Mouse (Mus musculus) heart, embryonic 12.5 days (tissue): ENCODE data around the gene Pde2a. TPM values are rescaled to one million over a fixed set of nuclear protein-coding genes. Genes with fewer than 3 reads are reported as not detected.

ENCODE experiments used
- ATAC-seq: fragments of 200-750 bp; cut with Nextera tagmentation; 2 replicates; pipeline ENCODE4 v1.8.0; 2017; ENCODE audit warnings: moderate TSS enrichment, moderate library complexity; ENCODE audit not compliant: insufficient number of reproducible peaks, low FRiP score
- H3K27ac ChIP-seq: fragments of 300-500 bp; sonication (generic); 2 replicates; pipeline ENCODE4 v1.5.1; 2016; ENCODE audit warnings: mild to moderate bottlenecking, moderate library complexity; ENCODE audit not compliant: poor library complexity, severe bottlenecking
- H3K27me3 ChIP-seq: fragments of 300-500 bp; sonication (generic); replicated peaks from 2 replicates; pipeline ENCODE4 v1.6.1; 2016; ENCODE audit warnings: mild to moderate bottlenecking, moderate library complexity
- H3K36me3 ChIP-seq: fragments of 300-500 bp; sonication (generic); 2 replicates; pipeline ENCODE4 v1.6.1; 2016; ENCODE audit warnings: mild to moderate bottlenecking, moderate library complexity
- H3K4me1 ChIP-seq: fragments of 300-500 bp; sonication (generic); replicated peaks from 2 replicates; pipeline ENCODE4 v1.6.1; 2016; ENCODE audit warnings: mild to moderate bottlenecking
- H3K4me2 ChIP-seq: fragments of 300-500 bp; sonication (generic); 2 replicates; pipeline ENCODE4 v1.6.1; 2016; ENCODE audit warnings: mild to moderate bottlenecking, moderate library complexity
- H3K4me3 ChIP-seq: fragments of 300-500 bp; sonication (generic); 2 replicates; pipeline ENCODE4 v1.5.1; 2016; ENCODE audit warnings: mild to moderate bottlenecking
- H3K9ac ChIP-seq: fragments of 300-500 bp; sonication (generic); 2 replicates; pipeline ENCODE4 v1.6.1; 2016; ENCODE audit warnings: mild to moderate bottlenecking, moderate library complexity
- H3K9me3 ChIP-seq: fragments of 300-500 bp; sonication (generic); replicated peaks from 2 replicates; pipeline ENCODE4 v1.6.1; 2016; ENCODE audit warnings: mild to moderate bottlenecking, moderate library complexity
- WGBS: fragments of 180-500 bp; shearing (Covaris S2); methylation state at CpG from one replicate; pipeline ENCODE4 v1.1.7; 2016; 5-methylcytosine and 5-hydroxymethylcytosine counted together
- polyA plus RNA-seq: library from polyadenylated mRNA; unstranded; fragments of >200 nt; fragmentation: Nextera tagmentation; extraction: Ambion mirVana; gene quantifications from 2 replicates; pipeline ENCODE4 v1.2.1, GENCODE M21; 2016

Pde2a gene
- polyA plus RNA-seq, 1 experiment from 2014 or later, result 6.2 TPM

DNA sequence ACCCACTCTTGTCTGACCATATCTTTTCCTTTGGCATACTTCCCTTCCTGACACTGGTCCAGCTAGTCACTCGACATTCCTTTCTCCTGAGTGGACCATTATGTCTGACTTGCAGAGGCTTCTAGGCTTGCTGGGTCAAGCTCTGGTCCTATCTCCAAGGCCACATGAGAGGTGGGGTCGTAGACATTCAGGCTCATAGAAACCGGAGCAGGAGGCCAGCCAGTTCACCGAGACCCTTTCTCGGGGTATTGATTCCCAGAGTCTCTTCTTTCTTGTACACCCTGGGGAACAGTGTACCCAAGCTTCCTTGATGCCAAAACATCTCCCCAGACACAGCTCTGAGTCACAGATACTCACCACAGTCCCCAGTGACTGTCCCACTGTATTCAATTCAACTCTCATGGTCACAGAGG, 52.9 kb downstream of the Pde2a start:
- Histone ChIP-seq H3K4me1 (peaks cover 22% of the 10 kb centered on the region), H3K4me3 (no peak overlapping the region), H3K9me3 (no peaks in the 10 kb centered on the region), H3K27ac (no peak overlapping the region), H3K36me3 (no peaks in the 10 kb centered on the region), H3K27me3 (0 out of 2 replicates have a peak, but pooled peaks cover 8% of the 10 kb centered on the region), H3K9ac (no peak overlapping the region), H3K4me2 (no peak overlapping the region)
- ATAC-seq, result no peak
- 68% methylated on average over 5 of the region's 5 CpGs for WGBS

DNA sequence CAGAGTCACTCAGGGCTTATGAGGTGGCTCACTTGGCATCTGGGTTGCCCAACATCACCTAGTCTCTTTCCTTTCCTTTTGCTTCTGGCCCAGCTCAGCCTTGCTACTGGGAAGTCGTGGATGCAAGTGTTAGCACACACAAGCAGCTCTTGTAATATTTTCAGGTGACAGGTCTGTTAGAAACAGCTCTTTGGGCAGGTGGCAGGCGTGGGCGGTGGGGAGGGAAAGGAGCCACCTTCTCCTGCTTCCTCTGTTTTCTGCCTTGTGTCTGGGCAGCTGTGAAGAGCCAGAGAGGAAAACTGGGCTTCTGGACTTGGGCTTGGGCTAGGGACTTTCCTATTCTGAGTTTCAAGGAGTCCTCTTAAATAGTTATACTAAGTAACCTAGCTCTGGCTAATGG, 54.5 kb downstream of the Pde2a start:
- 78% methylated on average over 3 of the region's 3 CpGs for WGBS
- ATAC-seq, result no peak

DNA sequence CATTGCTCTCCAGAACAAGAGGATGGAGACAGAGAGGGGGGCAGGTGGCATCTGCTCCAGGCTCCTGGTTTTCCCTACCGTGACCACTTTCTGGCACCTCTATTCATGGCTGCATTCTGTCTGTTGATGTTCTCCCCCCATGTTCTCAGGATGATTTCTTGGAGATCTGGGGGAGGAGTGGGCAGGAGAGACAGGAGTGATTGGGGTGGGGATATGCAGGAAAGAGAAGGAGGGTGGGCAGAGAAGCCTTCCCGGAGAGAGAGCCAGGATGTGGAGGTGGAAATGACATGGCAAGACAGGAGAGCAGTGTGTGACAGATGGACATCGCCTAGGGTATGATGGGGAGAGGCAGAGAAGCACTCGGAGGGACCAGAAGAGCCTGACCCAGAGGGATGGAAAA, 55.0 kb downstream of the Pde2a start:
- Histone ChIP-seq H3K27me3 (0 out of 2 replicates have a peak, but pooled peaks cover 8% of the 10 kb centered on the region), H3K4me3 (no peak overlapping the region), H3K9me3 (no peaks in the 10 kb centered on the region), H3K4me2 (no peak overlapping the region), H3K36me3 (no peaks in the 10 kb centered on the region), H3K9ac (no peak overlapping the region), H3K4me1 (peaks cover 18% of the 10 kb centered on the region), H3K27ac (no peak overlapping the region)
- WGBS, result 62% methylated on average over 4 of the region's 4 CpGs
- no peak for ATAC-seq

More for the DNA sequence above, 54.5 kb downstream of the Pde2a start:
- Histone ChIP-seq H3K36me3 (no peaks in the 10 kb centered on the region), H3K27me3 (0 out of 2 replicates have a peak, but pooled peaks cover 8% of the 10 kb centered on the region), H3K9me3 (no peaks in the 10 kb centered on the region), H3K4me2 (no peak overlapping the region), H3K9ac (no peak overlapping the region), H3K27ac (no peak overlapping the region), H3K4me3 (no peak overlapping the region), H3K4me1 (peaks cover 18% of the 10 kb centered on the region)

DNA sequence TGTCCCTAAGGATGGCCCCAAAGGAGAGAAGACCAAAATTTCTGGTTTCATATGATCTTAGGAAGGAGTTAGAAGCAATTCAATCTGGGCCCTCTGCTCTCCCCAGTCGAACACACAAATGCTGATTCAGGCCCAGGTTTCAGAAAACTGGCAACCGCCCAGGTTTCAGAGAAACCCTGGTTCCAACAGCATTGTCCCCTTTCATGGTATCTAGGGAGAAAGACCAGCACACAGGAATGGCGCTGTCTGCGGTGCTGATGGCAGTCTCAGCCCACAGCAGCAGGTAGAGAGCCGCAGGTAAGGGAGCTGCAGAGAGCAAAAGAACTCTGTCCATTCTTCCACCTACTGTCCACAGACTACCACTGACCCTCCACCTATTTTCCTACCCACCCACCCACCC, 55.7 kb downstream of the Pde2a start:
- H3K9me3 ChIP-seq, result no peaks in the 10 kb centered on the region
- H3K27ac ChIP-seq, result no peak overlapping the region
- H3K36me3 ChIP-seq, result no peaks in the 10 kb centered on the region
- H3K4me2 ChIP-seq, result no peak overlapping the region
- H3K4me1 ChIP-seq, result peaks cover 17% of the 10 kb centered on the region
- no peak overlapping the region for H3K9ac ChIP-seq
- 0 out of 2 replicates have a peak, but pooled peaks cover 8% of the 10 kb centered on the region for H3K27me3 ChIP-seq
- no peak for ATAC-seq
- WGBS, result 32% methylated on average over 5 of the region's 5 CpGs
- no peak overlapping the region for H3K4me3 ChIP-seq

DNA sequence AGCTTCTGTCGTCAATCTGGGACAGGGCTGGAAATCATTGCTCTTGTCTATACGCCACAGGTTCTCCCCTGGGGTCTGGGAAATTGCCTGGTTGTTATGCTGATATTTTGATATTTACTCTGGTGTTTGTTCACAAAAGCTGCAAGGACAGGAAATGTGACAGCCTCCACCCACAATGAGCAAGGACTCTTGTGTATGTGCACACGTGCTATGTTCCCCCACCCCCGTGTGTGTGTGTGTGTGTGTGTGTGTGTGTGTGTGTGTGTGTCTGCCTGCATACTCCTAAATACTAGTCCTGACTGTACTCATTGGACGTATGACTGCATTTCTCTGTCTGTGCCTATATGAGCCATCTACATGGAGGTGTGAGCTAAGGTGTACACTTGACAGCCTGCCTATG, 56.6 kb downstream of the Pde2a start:
- H3K27ac ChIP-seq, result no peak overlapping the region
- no peaks in the 10 kb centered on the region for H3K36me3 ChIP-seq
- peaks cover 15% of the 10 kb centered on the region for H3K4me1 ChIP-seq
- H3K9ac ChIP-seq, result no peak overlapping the region
- H3K9me3 ChIP-seq, result no peaks in the 10 kb centered on the region
- no peak for ATAC-seq
- 0 out of 2 replicates have a peak, but pooled peaks cover 8% of the 10 kb centered on the region for H3K27me3 ChIP-seq
- no peak overlapping the region for H3K4me3 ChIP-seq
- H3K4me2 ChIP-seq, result no peak overlapping the region
- 72% methylated on average over 5 of the region's 5 CpGs for WGBS

DNA sequence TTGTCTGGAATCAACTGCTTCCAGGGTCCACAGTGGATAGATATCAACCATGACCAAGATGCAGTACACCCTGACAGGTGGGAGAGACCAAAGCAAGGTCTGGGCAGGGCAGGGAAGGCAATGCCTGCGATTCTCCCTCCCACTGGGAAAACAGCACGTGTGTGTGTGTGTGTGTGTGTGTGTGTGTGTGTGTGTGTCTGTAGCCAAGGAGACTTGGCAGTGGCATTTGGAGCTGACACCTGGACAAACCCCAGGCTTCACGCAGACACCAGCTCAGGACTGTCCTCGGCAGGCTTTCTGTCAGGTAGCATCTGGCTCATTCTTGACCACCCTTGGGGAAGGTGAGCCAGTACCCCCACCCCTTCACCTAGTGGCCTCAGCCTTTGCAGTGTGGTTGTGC, 58.4 kb downstream of the Pde2a start:
- Histone ChIP-seq H3K36me3 (no peaks in the 10 kb centered on the region), H3K4me3 (no peak overlapping the region), H3K4me2 (no peak overlapping the region), H3K27ac (no peak overlapping the region), H3K4me1 (peaks cover 15% of the 10 kb centered on the region), H3K27me3 (0 out of 2 replicates have a peak, but pooled peaks cover 8% of the 10 kb centered on the region), H3K9me3 (no peaks in the 10 kb centered on the region), H3K9ac (no peak overlapping the region)
- 78% methylated on average over 4 of the region's 4 CpGs for WGBS
- no peak for ATAC-seq

DNA sequence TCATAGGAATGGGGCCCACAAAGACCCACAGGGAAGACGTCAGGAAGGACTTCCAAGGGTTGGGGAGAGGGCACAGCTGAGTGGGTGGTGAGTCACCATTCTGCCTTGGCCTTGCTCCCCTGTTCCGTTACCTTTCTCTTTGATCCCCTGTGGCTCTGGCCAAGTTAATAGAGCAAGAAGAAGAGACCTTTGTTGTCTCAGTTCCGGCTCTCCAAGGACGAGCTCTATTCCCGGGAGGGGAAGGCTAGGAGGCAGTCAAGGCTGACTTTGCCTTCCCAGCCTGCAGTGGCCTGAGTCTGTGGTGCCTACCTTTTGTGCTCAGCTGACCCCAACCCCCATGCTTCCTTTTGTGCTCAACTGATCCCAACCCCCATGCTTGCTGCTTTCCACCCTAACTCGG, 59.2 kb downstream of the Pde2a start:
- Histone ChIP-seq H3K9ac (no peak overlapping the region), H3K4me2 (no peak overlapping the region), H3K36me3 (no peaks in the 10 kb centered on the region), H3K9me3 (no peaks in the 10 kb centered on the region), H3K4me3 (no peak overlapping the region), H3K4me1 (peaks cover 15% of the 10 kb centered on the region), H3K27ac (no peak overlapping the region), H3K27me3 (peaks cover 8% of the 10 kb centered on the region; the same call in 1 of the 2 replicates)
- 64% methylated on average over 6 of the region's 6 CpGs for WGBS
- ATAC-seq, result no peak

DNA sequence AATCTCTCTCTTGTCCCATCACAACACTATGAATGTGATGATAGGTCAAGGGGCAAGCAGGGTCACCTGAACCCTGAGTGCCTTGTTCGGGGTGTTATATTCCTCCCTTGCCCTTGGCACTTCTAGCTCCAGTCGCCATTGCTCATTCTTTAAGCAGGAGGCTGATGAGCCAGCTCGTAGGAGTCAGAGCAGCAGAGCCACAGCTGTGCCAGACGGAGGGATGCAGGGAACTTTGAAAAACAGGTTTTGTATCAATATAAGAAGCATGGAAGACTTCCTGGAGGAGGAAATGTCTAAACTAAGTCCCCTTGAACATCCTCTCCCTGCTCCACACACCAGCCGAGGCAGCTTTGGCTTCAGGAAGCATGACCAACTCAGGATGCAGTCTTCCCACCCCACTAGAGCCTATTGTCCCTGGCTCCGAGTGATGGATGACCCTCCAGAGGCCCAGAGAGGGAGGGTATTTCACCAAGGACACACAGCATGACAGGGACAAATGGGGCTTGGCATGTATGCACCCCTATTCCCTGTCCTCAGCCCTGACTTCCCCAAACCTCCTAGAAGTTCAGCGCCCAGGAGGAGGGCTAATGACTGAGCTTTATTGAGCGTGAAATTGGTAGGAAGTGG, 60.5 kb downstream of the Pde2a start:
- Histone ChIP-seq H3K4me1 (peaks cover 15% of the 10 kb centered on the region), H3K27me3 (no peaks in the 10 kb centered on the region; the same call in 1 of the 2 replicates), H3K4me3 (no peak overlapping the region), H3K9ac (no peak overlapping the region), H3K9me3 (no peaks in the 10 kb centered on the region), H3K27ac (no peak overlapping the region), H3K36me3 (no peaks in the 10 kb centered on the region), H3K4me2 (no peak overlapping the region)
- 66% methylated on average over 8 of the region's 8 CpGs for WGBS
- no peak for ATAC-seq

DNA sequence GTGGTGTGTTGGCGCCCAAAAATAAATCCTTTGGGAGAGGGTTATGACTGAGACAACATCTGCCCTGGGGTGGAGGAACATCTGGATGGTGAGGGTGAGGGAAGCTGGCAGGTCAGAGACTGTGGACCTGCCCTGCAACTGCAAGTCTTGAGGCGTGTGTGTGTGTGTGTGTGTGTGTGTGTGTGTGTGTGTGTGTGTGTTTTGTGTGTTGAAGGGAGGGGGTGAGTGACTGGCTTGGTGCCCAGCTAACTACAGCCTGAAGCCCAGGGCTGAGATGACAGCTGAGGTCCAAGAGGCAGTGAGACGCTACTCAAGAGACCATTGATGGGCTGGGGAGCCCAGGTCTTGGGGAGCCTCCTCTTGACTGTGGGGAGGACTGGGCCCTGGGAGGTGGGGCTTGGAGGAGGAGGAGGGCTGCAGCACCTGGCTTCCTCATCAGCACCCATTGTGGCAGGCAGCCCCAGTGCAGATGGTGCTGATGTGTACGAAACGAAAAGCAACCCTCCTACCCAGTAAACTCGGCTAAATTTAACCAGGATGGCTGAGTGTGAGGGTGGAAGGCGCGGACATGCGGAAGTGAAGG, 61.1 kb downstream of the Pde2a start:
- no peak overlapping the region for H3K4me3 ChIP-seq
- no peak overlapping the region for H3K27ac ChIP-seq
- WGBS, result 50% methylated on average over 9 of the region's 9 CpGs
- no peak overlapping the region for H3K9ac ChIP-seq
- no peaks in the 10 kb centered on the region for H3K36me3 ChIP-seq
- peaks cover 15% of the 10 kb centered on the region for H3K4me1 ChIP-seq
- no peaks in the 10 kb centered on the region; the same call in 1 of the 2 replicates for H3K27me3 ChIP-seq
- H3K9me3 ChIP-seq, result no peaks in the 10 kb centered on the region
- 0 out of 2 replicates have a peak, but pooled peaks have one; percentile 30 for ATAC-seq
- H3K4me2 ChIP-seq, result no peak overlapping the region

DNA sequence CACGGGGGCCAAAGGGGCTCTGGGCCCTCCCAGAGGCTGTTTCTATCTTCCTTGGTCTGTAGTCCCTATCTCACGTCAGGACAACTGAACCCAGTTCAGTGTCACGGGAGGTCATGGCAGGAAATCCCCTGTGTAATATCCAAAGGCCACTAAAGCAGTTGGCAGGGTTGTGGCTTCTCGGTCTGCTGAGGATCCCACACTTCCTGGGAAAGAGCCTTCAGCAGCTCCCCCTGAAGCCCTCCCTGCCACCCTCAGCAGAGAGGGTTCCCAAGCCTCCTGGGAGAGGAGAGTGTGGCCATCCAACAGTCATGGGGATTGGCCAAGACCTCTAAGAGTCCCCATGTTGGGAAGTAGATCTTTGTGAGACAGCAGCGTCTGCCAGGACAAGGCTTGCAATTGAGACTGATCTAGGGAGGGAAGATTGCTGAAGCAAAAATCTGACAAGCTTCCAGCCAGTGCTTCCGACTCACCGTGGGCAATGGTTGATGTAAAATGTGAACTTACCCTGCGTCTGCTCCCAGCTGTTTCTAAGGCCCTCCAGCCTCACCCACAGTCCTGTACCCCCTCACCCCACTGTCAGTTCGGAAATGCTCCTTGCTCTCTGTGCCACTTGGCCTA, 62.1 kb downstream of the Pde2a start:
- H3K4me3 ChIP-seq, result no peak overlapping the region
- 61% methylated on average over 9 of the region's 9 CpGs for WGBS
- no peaks in the 10 kb centered on the region for H3K9me3 ChIP-seq
- no peak overlapping the region for H3K9ac ChIP-seq
- no peaks in the 10 kb centered on the region for H3K36me3 ChIP-seq
- no peak overlapping the region for H3K4me2 ChIP-seq
- H3K27ac ChIP-seq, result no peak overlapping the region
- H3K27me3 ChIP-seq, result peaks cover 2% of the 10 kb centered on the region; the same call in 1 of the 2 replicates
- no peak for ATAC-seq
- peaks cover 15% of the 10 kb centered on the region for H3K4me1 ChIP-seq

DNA sequence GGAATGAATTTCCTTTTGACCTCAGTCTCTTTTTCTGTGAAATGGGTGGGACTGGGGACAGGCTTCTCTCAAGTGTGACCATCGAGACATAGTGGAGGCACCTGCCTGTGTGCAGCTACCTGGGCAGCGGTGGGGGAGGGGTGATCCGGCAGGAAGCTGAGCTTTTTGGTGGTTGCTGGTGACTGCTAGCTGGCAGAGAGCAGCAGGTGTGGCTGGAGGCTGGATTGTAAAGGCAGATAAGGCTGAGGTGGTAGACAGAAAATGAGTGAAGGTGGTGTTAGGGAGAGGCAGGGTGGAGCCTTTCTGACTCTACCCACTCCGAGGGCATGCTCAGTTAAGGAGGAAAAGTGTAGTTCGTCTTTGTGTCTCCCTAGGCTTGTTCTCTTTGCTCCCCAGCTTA, 65.6 kb downstream of the Pde2a start:
- 62% methylated on average over 5 of the region's 5 CpGs for WGBS
- no peak overlapping the region for H3K4me2 ChIP-seq

More for the DNA sequence above, 65.6 kb downstream of the Pde2a start:
- H3K4me1 ChIP-seq, result peaks cover 13% of the 10 kb centered on the region
- H3K4me3 ChIP-seq, result no peak overlapping the region
- H3K27me3 ChIP-seq, result peaks cover 5% of the 10 kb centered on the region; the same call in 1 of the 2 replicates
- no peak overlapping the region for H3K27ac ChIP-seq
- H3K9ac ChIP-seq, result no peak overlapping the region
- no peaks in the 10 kb centered on the region for H3K36me3 ChIP-seq
- no peak for ATAC-seq
- peaks cover 4% of the 10 kb centered on the region; the same call in 1 of the 2 replicates for H3K9me3 ChIP-seq
